In genomic region chr11:96686713-96687280, GRCm38 (mm10) we compare ENCODE assay signal across 27 mouse cellular contexts.
A peak's percentile ranks its signal among the peaks of the same experiment; 100 is the strongest.
DNase-seq lines count a peak whose midpoint lies in the region; ATAC-seq and TF ChIP-seq lines count a peak whose summit lies in the region.
"Had no signal": no experiment of that assay in that cellular context is flagged by ENCODE, and none has a peak within 500 bp of the region (broad histone marks: within the 10 kb centered on the region; RNA-seq: fewer than 3 reads in every experiment).

No protein-coding gene starts in this region.

- peak; percentile 94 for ATAC-seq in kidney, embryonic 14.5 days (ENCODE audit: low FRiP score, low TSS enrichment)
- peak; percentile 80 for ATAC-seq in kidney, postnatal 0 days (replicated peaks; ENCODE audit: low FRiP score, low read depth)
- ATAC-seq in limb, embryonic 11.5 days (ENCODE audit: insufficient number of reproducible peaks, low FRiP score, low TSS enrichment, low read depth), result no peak
- ATAC-seq: CD4-positive, CD25-positive, alpha-beta regulatory T cell, adult 4 months; forebrain, embryonic 15.5 days; hindbrain, postnatal 0 days had no signal

- H3K36me3 ChIP-seq in kidney, embryonic 14.5 days (ENCODE audit: control insufficient read depth, insufficient read depth, low read length), result no peaks in the 10 kb centered on the region
- no peaks in the 10 kb centered on the region for H3K36me3 ChIP-seq in kidney, postnatal 0 days (ENCODE audit: insufficient read depth, low read length)
- no peaks in the 10 kb centered on the region for H3K36me3 ChIP-seq in limb, embryonic 11.5 days (ENCODE audit: control insufficient read depth, insufficient read depth, low read length)
- H3K36me3 ChIP-seq in limb, embryonic 10.5 days, result no peaks in the 10 kb centered on the region
- H3K36me3 ChIP-seq: embryonic facial prominence, embryonic 10.5 days; embryonic facial prominence, embryonic 13.5 days; forebrain, embryonic 12.5 days; forebrain, embryonic 15.5 days; heart, embryonic 10.5 days; heart, embryonic 13.5 days had no signal

- H3K27ac ChIP-seq in kidney, embryonic 14.5 days (ENCODE audit: low read depth, low read length), result peak overlapping the region; percentile 59; the same call in 1 of the 2 replicates
- H3K27ac ChIP-seq in kidney, postnatal 0 days, result no peak overlapping the region
- H3K27ac ChIP-seq in limb, embryonic 11.5 days (replicated peaks; ENCODE audit: low read depth, low read length), result no peak overlapping the region
- no peak overlapping the region for H3K27ac ChIP-seq in limb, embryonic 10.5 days
- H3K27ac ChIP-seq: embryonic facial prominence, embryonic 10.5 days; embryonic facial prominence, embryonic 13.5 days; forebrain, embryonic 12.5 days; forebrain, embryonic 15.5 days; heart, adult 2 months; heart, embryonic 10.5 days; heart, embryonic 13.5 days; hindbrain, embryonic 14.5 days; hindbrain, postnatal 0 days had no signal

- H3K27me3 ChIP-seq in kidney, embryonic 14.5 days (ENCODE audit: control insufficient read depth, insufficient read depth, low read length), result peaks cover 6% of the 10 kb centered on the region; the same call in 1 of the 2 replicates
- H3K27me3 ChIP-seq in kidney, postnatal 0 days (ENCODE audit: insufficient read depth, low read length), result no peaks in the 10 kb centered on the region
- no peaks in the 10 kb centered on the region for H3K27me3 ChIP-seq in limb, embryonic 11.5 days (ENCODE audit: control insufficient read depth, insufficient read depth, low read length)
- H3K27me3 ChIP-seq in limb, embryonic 10.5 days (ENCODE audit: low read depth, poor library complexity, severe bottlenecking), result peaks cover 35% of the 10 kb centered on the region
- H3K27me3 ChIP-seq: embryonic facial prominence, embryonic 13.5 days; forebrain, embryonic 15.5 days had no signal

- DNase-seq in kidney, postnatal 25 days, result no peak
- DNase-seq in kidney, postnatal 0 days (ENCODE audit: low spot score), result peak; percentile 92
- DNase-seq in kidney, postnatal 14 days, result no peak
- peak; percentile 30 for DNase-seq in limb, embryonic 11.5 days (ENCODE audit: low spot score)
- no peak for DNase-seq in limb, embryonic 10.5 days (ENCODE audit: low spot score)
- DNase-seq in adrenal gland, adult (ENCODE audit: inconsistent age in 2 of 2, low spot score in 1 of 2), result no peak
- DNase-seq: adrenal gland, adult 8-10 months; adrenal gland, postnatal 25 days; cerebellum, adult 18-20 months; cerebellum, adult 9-10 months; cerebellum, postnatal 14 days; gastrocnemius, postnatal 10 days; gastrocnemius, postnatal 36 days; heart, adult 2 months; heart, postnatal 14 days; heart, postnatal 4 days had no signal

- no peak for TF ChIP-seq CTCF in kidney, postnatal 0 days (IDR thresholded peaks at IDR 0.05; ENCODE audit: low read depth)

- 16% methylated on average over 16 of the region's 16 CpGs for WGBS in kidney, embryonic 14.5 days
- 17% methylated on average over 16 of the region's 16 CpGs for WGBS in kidney, postnatal 0 days
- WGBS in limb, embryonic 11.5 days, result 35% methylated on average over 16 of the region's 16 CpGs
- 47% methylated on average over 16 of the region's 16 CpGs for WGBS in limb, embryonic 10.5 days

- H3K4me1 ChIP-seq in kidney, embryonic 14.5 days (ENCODE audit: control insufficient read depth, insufficient read depth, low read length), result peaks cover 8% of the 10 kb centered on the region; the same call in 1 of the 2 replicates
- no peaks in the 10 kb centered on the region for H3K4me1 ChIP-seq in kidney, postnatal 0 days (replicated peaks; ENCODE audit: insufficient read depth, low read length)
- no peaks in the 10 kb centered on the region for H3K4me1 ChIP-seq in limb, embryonic 11.5 days (ENCODE audit: control insufficient read depth, insufficient read depth, low read length)
- H3K4me1 ChIP-seq in limb, embryonic 10.5 days, result peaks cover 8% of the 10 kb centered on the region; the same call in 1 of the 2 replicates
- H3K4me1 ChIP-seq: embryonic facial prominence, embryonic 10.5 days; embryonic facial prominence, embryonic 13.5 days; forebrain, embryonic 12.5 days; forebrain, embryonic 15.5 days; heart, embryonic 10.5 days; heart, embryonic 13.5 days had no signal

- H3K4me2 ChIP-seq in kidney, embryonic 14.5 days (replicated peaks; ENCODE audit: low read depth, low read length), result peak overlapping the region; percentile 0; the same call in 1 of the 2 replicates
- H3K4me2 ChIP-seq in kidney, postnatal 0 days (ENCODE audit: low read length), result peak overlapping the region; percentile 26; the same call in 1 of the 2 replicates
- no peak overlapping the region for H3K4me2 ChIP-seq in limb, embryonic 11.5 days (ENCODE audit: low read depth, severe bottlenecking)
- H3K4me2 ChIP-seq: embryonic facial prominence, embryonic 13.5 days; forebrain, embryonic 12.5 days; forebrain, embryonic 15.5 days; heart, embryonic 13.5 days; hindbrain, embryonic 14.5 days had no signal

- H3K4me3 ChIP-seq in kidney, embryonic 14.5 days (ENCODE audit: low read length), result no peak overlapping the region
- H3K4me3 ChIP-seq in kidney, postnatal 0 days (replicated peaks; ENCODE audit: low read depth, low read length), result no peak overlapping the region
- no peak overlapping the region for H3K4me3 ChIP-seq in limb, embryonic 11.5 days (ENCODE audit: low read depth, low read length)
- H3K4me3 ChIP-seq in limb, embryonic 10.5 days, result no peak overlapping the region
- H3K4me3 ChIP-seq: embryonic facial prominence, embryonic 10.5 days; embryonic facial prominence, embryonic 13.5 days; erythroblast, embryonic 14.5 days; forebrain, embryonic 12.5 days; forebrain, embryonic 15.5 days; heart, adult 2 months; heart, embryonic 10.5 days; heart, embryonic 13.5 days had no signal

- H3K9ac ChIP-seq in kidney, embryonic 14.5 days (ENCODE audit: low read depth, low read length), result no peak overlapping the region
- H3K9ac ChIP-seq in kidney, postnatal 0 days (ENCODE audit: low read depth, low read length), result no peak overlapping the region
- no peak overlapping the region for H3K9ac ChIP-seq in limb, embryonic 11.5 days (ENCODE audit: low read length)
- H3K9ac ChIP-seq: embryonic facial prominence, embryonic 13.5 days; forebrain, embryonic 12.5 days; forebrain, embryonic 15.5 days; heart, embryonic 13.5 days; hindbrain, embryonic 14.5 days had no signal

- peaks cover 7% of the 10 kb centered on the region for H3K9me3 ChIP-seq in kidney, embryonic 14.5 days (ENCODE audit: control insufficient read depth, low read length)
- no peaks in the 10 kb centered on the region for H3K9me3 ChIP-seq in kidney, postnatal 0 days (replicated peaks; ENCODE audit: low read length)
- no peaks in the 10 kb centered on the region for H3K9me3 ChIP-seq in limb, embryonic 11.5 days (ENCODE audit: control insufficient read depth, low read length)
- H3K9me3 ChIP-seq in limb, embryonic 10.5 days (replicated peaks), result no peaks in the 10 kb centered on the region
- H3K9me3 ChIP-seq: embryonic facial prominence, embryonic 10.5 days; embryonic facial prominence, embryonic 13.5 days; forebrain, embryonic 12.5 days; forebrain, embryonic 15.5 days; heart, embryonic 10.5 days; heart, embryonic 13.5 days had no signal

Comparison
In these comparisons a context has a peak if more than half of its experiments do, and no peak if none do; other contexts are left out.
1. DNase-seq: peak in kidney, postnatal 0 days (single experiment) and limb, embryonic 11.5 days (single experiment); none in kidney, postnatal 25 days (0 of 2), kidney, postnatal 14 days (single experiment), limb, embryonic 10.5 days (single experiment) and adrenal gland, adult (0 of 2).